Mouse (Mus musculus) ES-Bruce4 (cell line): ENCODE measurements at regions not wholly inside any gene's neighbourhood (a gene's known extent, or its start where the extent isn't known, plus 50 kb on each side); places are given as distances from the start of the nearest gene placed in this dataset.
A peak's percentile ranks its signal among the peaks of the same experiment; 100 is the strongest.

Source experiments
- H3K27ac ChIP-seq: 2 replicates; pipeline ENCODE4 v1.5.1; 2012; ENCODE audit warnings: low read length, inconsistent platforms; ENCODE audit not compliant: insufficient read depth
- H3K27me3 ChIP-seq: 2 replicates; pipeline ENCODE4 v1.6.1; 2012; ENCODE audit warnings: mild to moderate bottlenecking, low read length, inconsistent platforms; ENCODE audit not compliant: control insufficient read depth, poor library complexity, insufficient read depth, severe bottlenecking
- H3K36me3 ChIP-seq: 2 replicates; pipeline ENCODE4 v1.6.1; 2012; ENCODE audit warnings: inconsistent platforms, mild to moderate bottlenecking, low read length, moderate library complexity; ENCODE audit not compliant: control insufficient read depth, poor library complexity, insufficient read depth, severe bottlenecking
- H3K4me1 ChIP-seq: one replicate; pipeline ENCODE4 v1.8.1; 2011; ENCODE audit warnings: low read length; ENCODE audit not compliant: control insufficient read depth, insufficient read depth
- H3K4me3 ChIP-seq: 2 replicates; pipeline ENCODE4 v1.5.1; 2011; ENCODE audit warnings: low read depth, mild to moderate bottlenecking, low read length
- H3K9ac ChIP-seq: 2 replicates; pipeline ENCODE4 v1.6.1; 2012; ENCODE audit warnings: low read depth, mild to moderate bottlenecking, inconsistent platforms; ENCODE audit not compliant: poor library complexity, severe bottlenecking
- H3K9me3 ChIP-seq: replicated peaks from 2 replicates; pipeline ENCODE4 v1.6.1; 2012; ENCODE audit warnings: mild to moderate bottlenecking, low read length, inconsistent platforms; ENCODE audit not compliant: control insufficient read depth, poor library complexity, insufficient read depth, severe bottlenecking
- CTCF ChIP-seq: IDR thresholded peaks from one replicate; pipeline ENCODE4 v1.8.1; 2011; ENCODE audit warnings: low read depth, low read length
- EP300 ChIP-seq: IDR thresholded peaks from 2 replicates; pipeline ENCODE4 v1.6.1; 2011; ENCODE audit warnings: low read depth, low read length; ENCODE audit not compliant: insufficient read depth
- POLR2A ChIP-seq: IDR thresholded peaks from one replicate; pipeline ENCODE4 v1.8.1; 2011; ENCODE audit warnings: low read length; ENCODE audit not compliant: insufficient read depth

DNA sequence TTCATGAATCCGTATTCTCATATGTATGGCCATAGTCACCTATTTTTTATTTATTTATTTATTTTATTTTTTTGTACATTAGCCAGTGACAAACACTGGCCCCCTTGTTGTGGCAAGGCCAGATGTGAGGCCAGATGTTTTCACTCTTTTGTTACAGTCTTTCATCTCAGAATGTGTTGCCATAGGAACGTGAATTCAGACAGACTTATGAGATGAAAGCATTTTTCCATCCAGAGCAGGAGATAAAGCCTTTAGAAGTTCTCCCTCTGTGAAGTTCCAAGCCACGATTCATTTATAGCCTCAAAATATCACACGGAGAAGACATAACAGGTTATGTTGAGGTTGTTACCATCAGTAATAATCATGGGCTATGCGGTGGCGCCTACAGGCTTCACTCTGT is 220.9 kb downstream of the Arpp21 start:
- Histone ChIP-seq H3K27me3 (no peaks in the 10 kb centered on the region), H3K4me1 (no peaks in the 10 kb centered on the region), H3K27ac (no peak overlapping the region), H3K9ac (no peak overlapping the region), H3K9me3 (no peaks in the 10 kb centered on the region), H3K4me3 (no peak overlapping the region), H3K36me3 (no peaks in the 10 kb centered on the region)
- TF ChIP-seq CTCF (no peak), POLR2A (no peak), EP300 (no peak)

DNA sequence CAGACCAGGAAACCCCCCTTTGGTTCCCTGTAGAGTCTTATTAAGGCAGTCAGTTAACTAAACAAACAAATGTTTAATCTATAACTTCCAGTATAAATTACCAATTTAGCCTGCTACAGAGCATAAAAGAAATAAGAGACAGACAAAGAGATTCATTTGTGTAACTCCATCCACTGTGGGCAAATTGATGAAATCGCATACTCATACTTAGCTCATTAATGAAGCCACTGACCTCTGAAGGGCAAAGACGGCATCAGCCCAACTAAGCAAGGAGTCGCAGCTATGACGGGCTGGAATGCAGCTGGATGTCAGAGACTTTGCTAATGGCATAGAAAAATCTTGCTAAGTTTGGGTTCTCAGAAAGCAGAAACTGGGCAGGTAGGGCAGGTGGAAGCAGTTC is 241.3 kb downstream of the Arpp21 start:
- Histone ChIP-seq H3K4me1 (no peaks in the 10 kb centered on the region), H3K27ac (no peak overlapping the region), H3K36me3 (no peaks in the 10 kb centered on the region), H3K9me3 (no peaks in the 10 kb centered on the region), H3K4me3 (no peak overlapping the region), H3K9ac (no peak overlapping the region), H3K27me3 (no peaks in the 10 kb centered on the region)
- no peak for TF ChIP-seq EP300
- TF ChIP-seq CTCF, result no peak
- TF ChIP-seq POLR2A, result no peak

DNA sequence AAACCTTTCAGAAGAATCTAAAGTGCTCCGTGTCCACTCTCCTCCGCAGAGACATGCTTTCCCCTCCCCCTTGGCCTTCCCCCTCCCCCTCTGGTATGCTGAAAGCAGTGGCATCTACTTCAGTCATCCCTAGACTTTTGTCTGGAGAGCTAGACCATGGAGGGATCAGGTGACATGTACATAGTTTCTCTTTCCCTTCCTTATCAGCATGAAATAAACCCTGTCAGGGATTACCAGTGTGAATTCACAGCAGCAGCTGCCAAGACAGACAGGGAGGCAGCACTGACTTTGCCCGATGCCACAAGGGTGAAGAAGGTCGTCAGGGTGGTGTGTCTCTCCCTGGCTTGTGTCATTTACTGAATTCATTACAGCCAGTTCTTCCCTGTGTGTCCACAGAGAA is 241.9 kb downstream of the Arpp21 start:
- H3K36me3 ChIP-seq, result no peaks in the 10 kb centered on the region
- H3K9me3 ChIP-seq, result no peaks in the 10 kb centered on the region
- H3K4me1 ChIP-seq, result no peaks in the 10 kb centered on the region
- H3K27me3 ChIP-seq, result no peaks in the 10 kb centered on the region
- no peak overlapping the region for H3K4me3 ChIP-seq
- no peak overlapping the region for H3K9ac ChIP-seq
- no peak for TF ChIP-seq POLR2A
- no peak for TF ChIP-seq CTCF
- TF ChIP-seq EP300, result no peak
- H3K27ac ChIP-seq, result no peak overlapping the region

DNA sequence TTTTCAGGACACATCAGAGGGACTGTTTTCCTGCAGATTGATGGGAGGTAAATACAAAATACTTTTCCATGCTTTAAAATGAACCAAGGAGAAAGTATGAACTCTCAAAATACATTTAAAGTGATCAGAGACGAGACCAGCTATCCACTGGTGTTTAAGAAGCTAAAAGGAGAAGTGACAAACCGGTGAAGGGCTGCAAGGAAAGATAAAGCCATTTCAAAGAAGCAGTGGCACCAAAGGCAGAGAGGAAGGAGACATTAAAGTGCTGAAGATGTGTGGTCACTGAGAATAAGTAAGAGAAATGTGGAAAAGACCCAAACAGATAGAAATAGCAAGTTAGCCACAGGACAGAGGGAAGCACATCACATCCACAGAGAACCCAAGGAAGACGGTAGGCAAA is 245.7 kb downstream of the Arpp21 start:
- Histone ChIP-seq H3K36me3 (no peaks in the 10 kb centered on the region), H3K4me3 (no peak overlapping the region), H3K9me3 (no peaks in the 10 kb centered on the region), H3K27ac (no peak overlapping the region), H3K27me3 (no peaks in the 10 kb centered on the region), H3K4me1 (no peaks in the 10 kb centered on the region), H3K9ac (no peak overlapping the region)
- TF ChIP-seq POLR2A (no peak), CTCF (no peak), EP300 (no peak)

DNA sequence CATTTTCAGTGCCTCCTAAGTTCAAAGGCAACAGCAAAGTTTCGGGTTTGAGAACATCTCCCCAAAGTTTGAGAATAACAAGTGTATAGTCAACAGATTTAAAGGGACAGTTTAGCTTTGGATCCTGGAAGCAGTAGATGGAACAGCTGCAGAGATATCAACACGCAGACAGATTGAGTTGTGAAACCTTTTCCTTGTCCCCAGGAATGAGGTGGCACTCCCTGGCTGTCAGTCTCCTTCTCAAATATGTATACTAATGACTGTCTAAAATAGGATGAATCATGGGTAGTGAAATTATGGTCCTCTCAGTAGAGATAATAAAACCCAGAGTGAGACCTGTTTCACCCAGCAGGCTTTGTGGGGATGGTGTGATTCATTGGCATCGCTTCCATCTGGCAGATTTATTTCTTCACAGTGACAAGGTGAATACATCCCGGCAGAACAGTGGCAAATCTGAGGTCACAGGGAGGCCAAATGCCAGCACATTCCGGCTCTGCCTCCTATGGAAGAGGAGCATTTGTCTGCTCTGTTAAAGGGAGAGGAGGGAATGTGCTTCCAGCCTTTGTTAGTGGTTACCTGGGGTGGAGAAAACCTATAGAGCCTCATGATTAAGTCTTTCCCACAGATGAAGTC is 272.2 kb downstream of the Arpp21 start:
- H3K27ac ChIP-seq, result no peak overlapping the region
- TF ChIP-seq CTCF (no peak), POLR2A (no peak), EP300 (no peak)
- H3K9ac ChIP-seq, result no peak overlapping the region
- no peaks in the 10 kb centered on the region for H3K36me3 ChIP-seq
- no peaks in the 10 kb centered on the region for H3K4me1 ChIP-seq
- H3K9me3 ChIP-seq, result no peaks in the 10 kb centered on the region
- H3K4me3 ChIP-seq, result no peak overlapping the region
- no peaks in the 10 kb centered on the region for H3K27me3 ChIP-seq

DNA sequence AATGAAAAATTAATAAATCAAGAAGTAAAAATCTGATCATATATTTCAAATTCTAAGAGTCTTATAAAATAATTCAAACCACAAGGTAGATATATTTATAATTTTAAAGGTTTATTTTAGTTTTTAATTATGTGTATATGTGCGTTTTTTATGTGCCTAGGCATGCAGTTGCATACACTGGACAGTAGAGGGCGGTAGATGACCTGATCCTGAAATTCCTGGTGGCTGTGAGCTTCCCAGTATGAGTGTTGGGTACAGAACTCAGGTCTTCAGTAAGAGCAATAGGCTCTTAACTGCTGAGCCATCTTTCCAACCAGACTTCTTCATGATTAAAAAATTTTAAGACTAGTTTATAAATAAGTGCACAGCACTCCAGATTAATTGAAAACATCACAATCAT is 267.7 kb upstream of the Stac start:
- H3K4me1 ChIP-seq, result no peaks in the 10 kb centered on the region
- H3K27me3 ChIP-seq, result no peaks in the 10 kb centered on the region
- no peak overlapping the region for H3K9ac ChIP-seq
- H3K27ac ChIP-seq, result no peak overlapping the region
- peaks cover 3% of the 10 kb centered on the region for H3K9me3 ChIP-seq
- H3K36me3 ChIP-seq, result no peaks in the 10 kb centered on the region
- H3K4me3 ChIP-seq, result no peak overlapping the region
- TF ChIP-seq POLR2A (no peak), CTCF (peak; percentile 10)
